Mouse (Mus musculus) activated CD4-positive, CD25-positive, alpha-beta regulatory T cell, adult 4 months (primary cell): Measurements from ENCODE around the gene Hist2h3b. TPM values are rescaled to one million over a fixed set of nuclear protein-coding genes. Genes with fewer than 3 reads are reported as not detected.
A peak's percentile ranks its signal among the peaks of the same experiment; 100 is the strongest.

ENCODE experiments used
- ATAC-seq: one replicate; pipeline ENCODE4 v1.8.0; 2017
- polyA plus RNA-seq, 2 experiments: library from polyadenylated mRNA; unstranded; fragments of 100-300 nt; shearing (Covaris generic); gene quantifications; one replicate each; pipeline ENCODE4 v1.2.1; 2017

Gene Hist2h3b
- polyA plus RNA-seq, 2 experiments from 2014 or later = 23.4 to 32.3 TPM

- peak; percentile 75 for ATAC-seq
These were observed 28.3 kb upstream of the Hist2h3b start, which contains the start of gene Hist2h2aa2 for GRCm38 (mm10) chr3:96239949-96240798. Hist2h2aa2 (minus strand) TSS chr3:96240276.

- ATAC-seq = no peak
These were observed 27.7 kb upstream of the Hist2h3b start for GRCm38 (mm10) chr3:96240799-96241197.

- ATAC-seq = no peak
These were observed 24.4 kb upstream of the Hist2h3b start for GRCm38 (mm10) chr3:96243921-96244572.

- ATAC-seq = peak; percentile 74
These were observed 23.2 kb upstream of the Hist2h3b start, which contains the start of gene Hist2h2aa1 for GRCm38 (mm10) chr3:96245003-96245886. Hist2h2aa1 (plus strand) TSS chr3:96245497.

DNA sequence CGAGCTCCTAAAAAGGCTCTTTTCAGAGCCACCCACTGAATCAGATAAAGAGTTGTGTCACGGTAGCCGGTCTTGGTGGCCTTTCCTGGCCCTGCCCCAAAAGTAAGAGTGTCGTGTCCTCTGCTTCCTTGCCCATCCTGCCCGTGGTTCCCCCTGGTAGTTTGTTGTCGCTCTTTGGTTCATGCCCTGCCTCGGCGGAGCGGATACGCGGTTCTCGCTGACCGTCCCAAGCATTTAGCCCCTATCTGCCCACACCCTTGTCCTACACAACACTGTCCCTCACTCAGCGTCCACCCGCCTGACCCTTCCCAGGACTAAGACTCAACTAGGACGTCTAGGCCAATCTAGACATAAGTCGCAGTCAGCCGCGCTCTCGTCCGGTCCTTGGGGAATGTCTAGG is 22.4 kb upstream of the Hist2h3b start:
- peak; percentile 33 for ATAC-seq

DNA sequence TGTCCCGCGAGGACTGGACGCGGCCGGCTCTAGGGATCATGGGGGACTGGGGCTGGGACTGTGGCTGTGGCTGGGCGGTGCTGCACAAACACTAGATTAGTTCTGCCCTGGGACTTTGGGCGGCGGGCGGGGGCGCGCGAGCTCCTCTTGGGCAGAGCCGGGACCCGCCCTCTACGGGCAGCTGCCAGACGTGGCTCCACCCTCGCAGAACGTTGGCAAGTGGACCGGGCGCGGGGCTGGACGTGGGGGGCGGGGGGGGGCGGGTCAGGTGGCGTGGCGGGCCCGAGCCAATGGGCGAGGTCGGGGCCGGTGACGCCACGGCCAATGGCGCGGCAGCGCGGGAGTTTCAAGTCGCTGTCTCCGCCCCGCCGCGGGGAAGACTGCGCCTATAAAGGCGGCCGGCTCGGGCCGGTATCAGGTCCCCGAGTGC is 22.0 kb upstream of the Hist2h3b start, which contains the start of gene Hist2h3c1:
Gene Hist2h3c1, plus strand, starts transcription at position 259 of the 430 bp plus-strand sequence.
- ATAC-seq = peak; percentile 56

- no peak for ATAC-seq
These were observed 20.9 kb upstream of the Hist2h3b start for GRCm38 (mm10) chr3:96247356-96248140.

GRCm38 (mm10) chr3:96248141-96249033 is 20.1 kb upstream of the Hist2h3b start:
- ATAC-seq = no peak

- ATAC-seq = no peak
These were observed 19.5 kb upstream of the Hist2h3b start for GRCm38 (mm10) chr3:96249034-96249345.

- no peak for ATAC-seq
These were observed 17.6 kb upstream of the Hist2h3b start for GRCm38 (mm10) chr3:96250890-96251289.

GRCm38 (mm10) chr3:96251787-96252186 is 16.7 kb upstream of the Hist2h3b start:
- ATAC-seq = no peak

- ATAC-seq = no peak
These were observed 13.6 kb upstream of the Hist2h3b start for GRCm38 (mm10) chr3:96254683-96255355.

DNA sequence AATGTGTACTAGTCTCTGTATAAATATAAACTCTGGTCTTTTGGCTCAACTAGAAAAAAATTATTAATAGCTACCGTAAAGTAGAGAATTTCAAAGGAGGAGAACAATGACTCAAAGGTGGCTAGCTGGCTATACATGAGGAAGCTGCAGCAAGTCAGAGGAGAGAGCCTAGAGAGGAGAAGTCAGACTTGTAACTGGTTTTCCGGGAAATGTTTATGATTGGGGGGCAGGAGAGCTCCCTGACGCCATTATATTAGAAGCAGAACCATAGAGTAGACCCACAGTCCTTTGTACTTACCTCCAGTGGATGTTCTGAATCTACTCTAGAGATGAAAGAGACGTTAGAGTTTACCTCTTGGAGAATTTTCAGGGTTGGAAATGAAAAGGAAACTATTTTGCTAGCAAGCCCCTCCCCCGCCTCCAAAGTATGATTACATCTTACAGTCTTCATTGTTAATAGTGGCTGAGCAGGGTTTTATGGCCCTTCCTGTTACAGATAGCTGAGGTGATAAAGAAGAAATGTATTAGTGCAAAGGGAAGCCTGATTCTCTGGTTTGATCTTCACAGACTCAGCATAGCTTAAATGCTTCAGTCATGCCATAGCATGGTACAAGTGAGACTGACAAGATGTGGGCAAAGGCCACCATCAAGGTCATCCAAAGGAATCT is 12.4 kb upstream of the Hist2h3b start:
- ATAC-seq = no peak

- ATAC-seq = no peak
These were observed 11.3 kb upstream of the Hist2h3b start for GRCm38 (mm10) chr3:96257190-96257589.

DNA sequence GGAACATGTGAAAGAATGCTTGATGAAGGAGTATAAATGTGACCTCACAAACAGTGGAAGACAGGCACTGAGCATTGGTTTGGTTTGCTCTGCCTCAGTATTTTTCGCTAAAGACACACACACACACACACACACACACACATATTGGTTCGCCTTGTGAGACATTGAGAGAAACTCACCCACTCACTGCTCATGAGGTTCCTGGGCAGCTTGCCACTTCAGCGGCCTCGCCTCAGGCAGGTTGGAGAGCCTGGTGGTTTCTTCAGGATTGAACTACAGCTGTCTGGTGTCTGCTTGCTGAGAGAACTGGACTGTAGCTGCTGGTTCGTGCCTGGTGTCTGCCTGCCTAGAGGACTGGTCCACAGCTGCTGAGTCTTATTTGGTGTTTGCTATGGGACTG is 8.2 kb upstream of the Hist2h3b start:
- ATAC-seq = no peak

- ATAC-seq = no peak
These were observed 6.8 kb upstream of the Hist2h3b start for GRCm38 (mm10) chr3:96261623-96262022.

DNA sequence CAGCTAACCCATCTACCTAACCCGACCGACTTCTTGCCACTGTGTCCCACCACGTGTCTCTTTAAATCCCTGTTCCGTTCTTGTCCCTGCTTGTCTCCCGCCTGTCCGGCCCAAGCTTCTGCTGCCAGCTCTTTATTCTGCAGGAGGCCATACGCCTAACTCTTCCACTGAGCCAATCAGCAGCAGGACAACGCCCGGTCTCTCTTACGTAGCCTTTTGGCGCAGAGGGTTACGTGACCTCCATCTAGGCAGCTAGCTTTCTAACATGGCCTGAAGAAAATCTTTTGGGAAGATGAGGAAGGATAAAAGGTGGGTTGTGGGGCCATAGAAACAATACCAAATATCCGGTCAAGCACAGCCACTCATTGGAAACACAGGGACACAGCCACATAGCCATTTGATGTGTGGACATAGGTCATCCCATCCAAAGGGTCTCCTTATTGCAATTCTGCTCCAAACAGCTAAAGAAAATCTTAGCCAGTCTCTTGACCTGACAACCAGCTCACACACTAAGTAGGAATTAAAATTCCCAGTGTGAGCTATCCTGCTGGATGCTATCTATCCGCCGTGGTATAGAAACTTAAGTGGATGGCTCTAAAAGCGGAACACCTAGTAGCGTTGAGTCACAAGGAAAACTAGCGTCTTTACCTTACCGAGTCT is 6.1 kb upstream of the Hist2h3b start:
- ATAC-seq = peak; percentile 57

DNA sequence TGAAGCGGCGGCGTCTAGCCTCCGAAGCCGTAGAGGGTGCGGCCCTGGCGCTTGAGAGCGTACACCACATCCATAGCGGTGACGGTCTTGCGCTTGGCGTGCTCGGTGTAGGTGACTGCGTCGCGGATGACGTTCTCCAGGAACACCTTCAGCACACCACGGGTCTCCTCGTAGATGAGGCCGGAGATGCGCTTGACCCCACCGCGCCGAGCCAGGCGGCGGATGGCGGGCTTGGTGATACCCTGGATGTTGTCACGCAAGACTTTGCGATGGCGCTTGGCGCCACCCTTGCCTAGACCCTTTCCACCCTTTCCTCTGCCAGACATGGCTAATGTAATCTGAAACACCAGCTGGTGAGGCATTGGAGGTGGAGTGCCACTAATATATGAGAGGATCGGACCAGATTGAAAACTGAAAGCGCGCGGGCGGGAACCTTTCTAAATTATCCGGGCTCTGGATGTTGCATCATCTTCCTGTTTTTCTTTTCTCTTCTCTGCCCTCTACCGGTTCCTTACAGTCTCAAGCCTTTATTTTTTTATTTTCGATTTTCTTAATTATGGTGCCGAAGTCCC is 5.4 kb upstream of the Hist2h3b start, which contains the start of gene Hist2h4:
Gene Hist2h4, minus strand, starts transcription at position 333 of the 572 bp plus-strand sequence.
- peak; percentile 83 for ATAC-seq
